Mouse (Mus musculus) fat pad, adult 2 months (tissue): ENCODE measurements at regions not wholly inside any gene's neighbourhood (a gene's known extent, or its start where the extent isn't known, plus 50 kb on each side); places are given as distances from the start of the nearest gene placed in this dataset.
A peak's percentile ranks its signal among the peaks of the same experiment; 100 is the strongest.
"Not testable (repeated sequence)": the region's sequence is repeated elsewhere in the genome, so short reads cannot be mapped to it uniquely, and the experiment has no call there.

Experiments used
- DNase-seq: peaks from one replicate; pipeline ENCODE4 v3.0.0-alpha.2; 2011; ENCODE audit warnings: low read depth, low spot score; ENCODE audit errors: extremely low read depth

- DNase-seq = no peak
These were observed 347.6 kb upstream of the Tbc1d2b start for GRCm38 (mm10) chr9:90618154-90618553.

- no peak for DNase-seq
These were observed 327.3 kb upstream of the Tbc1d2b start for GRCm38 (mm10) chr9:90597894-90598293.

- DNase-seq = no peak
These were observed 286.1 kb upstream of the Tbc1d2b start for GRCm38 (mm10) chr9:90556742-90557141.

- no peak for DNase-seq
These were observed 285.6 kb upstream of the Tbc1d2b start for GRCm38 (mm10) chr9:90556216-90556615.

GRCm38 (mm10) chr9:90547931-90548330 is 277.3 kb upstream of the Tbc1d2b start:
- no peak for DNase-seq

GRCm38 (mm10) chr9:90546720-90547119 is 276.1 kb upstream of the Tbc1d2b start:
- DNase-seq = no peak

- not testable (repeated sequence) for DNase-seq
These were observed 267.1 kb upstream of the Tbc1d2b start for GRCm38 (mm10) chr9:90537683-90538082.

GRCm38 (mm10) chr9:90533372-90533771 is 262.8 kb upstream of the Tbc1d2b start:
- no peak for DNase-seq

- no peak for DNase-seq
These were observed 250.6 kb upstream of the Tbc1d2b start for GRCm38 (mm10) chr9:90521186-90521585.

- no peak for DNase-seq
These were observed 224.3 kb upstream of the Tbc1d2b start for GRCm38 (mm10) chr9:90494888-90495287.

GRCm38 (mm10) chr9:90490561-90491152 is 220.1 kb upstream of the Tbc1d2b start:
- no peak for DNase-seq

GRCm38 (mm10) chr9:90450579-90450978 is 180.0 kb upstream of the Tbc1d2b start:
- DNase-seq = no peak

GRCm38 (mm10) chr9:90446957-90447356 is 176.4 kb upstream of the Tbc1d2b start:
- no peak for DNase-seq

GRCm38 (mm10) chr9:90434902-90435301 is 164.3 kb upstream of the Tbc1d2b start:
- DNase-seq = no peak

- no peak for DNase-seq
These were observed 160.3 kb upstream of the Tbc1d2b start for GRCm38 (mm10) chr9:90430898-90431297.

- DNase-seq = no peak
These were observed 151.1 kb upstream of the Tbc1d2b start for GRCm38 (mm10) chr9:90421662-90422061.

- DNase-seq = no peak
These were observed 149.3 kb upstream of the Tbc1d2b start for GRCm38 (mm10) chr9:90419762-90420541.

- no peak for DNase-seq
These were observed 138.2 kb upstream of the Tbc1d2b start for GRCm38 (mm10) chr9:90408789-90409188.

GRCm38 (mm10) chr9:90407573-90407972 is 137.0 kb upstream of the Tbc1d2b start:
- no peak for DNase-seq

GRCm38 (mm10) chr9:90388401-90388800 is 117.8 kb upstream of the Tbc1d2b start:
- DNase-seq = peak; percentile 97

GRCm38 (mm10) chr9:90385047-90385446 is 114.4 kb upstream of the Tbc1d2b start:
- no peak for DNase-seq

GRCm38 (mm10) chr9:90380099-90380498 is 109.5 kb upstream of the Tbc1d2b start:
- DNase-seq = no peak

GRCm38 (mm10) chr9:90369568-90369967 is 99.0 kb upstream of the Tbc1d2b start:
- no peak for DNase-seq
